Mouse (Mus musculus): ENCODE results near the gene Rnf138rt1. TPM values are rescaled to one million over a fixed set of nuclear protein-coding genes. Genes with fewer than 3 reads are reported as not detected.

Rnf138rt1 gene
- polyA plus RNA-seq, 1 experiment from 2014 or later, result 0.13 TPM

DNA sequence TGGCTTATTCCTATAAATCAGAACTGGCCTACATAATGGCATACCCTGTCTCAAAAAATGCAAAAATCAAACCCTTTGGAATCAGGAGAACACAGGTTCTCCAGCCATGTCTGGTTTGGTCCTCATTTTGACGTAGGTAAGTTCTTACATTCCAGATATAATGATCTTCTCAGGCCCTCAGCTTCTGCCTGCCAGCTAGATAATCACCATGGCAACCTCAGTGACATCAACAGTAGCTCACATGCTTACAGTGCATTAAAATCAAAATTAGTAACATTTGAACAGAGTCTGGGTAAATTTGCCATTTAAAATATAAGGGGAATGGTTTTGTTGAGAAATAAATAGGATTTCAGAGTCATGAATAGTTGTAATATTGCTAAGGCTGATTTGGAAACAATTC, 22.2 kb downstream of the Rnf138rt1 start:
- Histone ChIP-seq H3K9me3 (ENCODE audit: control insufficient read depth) (no peaks in the 10 kb centered on the region), H3K36me3 (ENCODE audit: control insufficient read depth, insufficient read depth) (no peaks in the 10 kb centered on the region), H3K27ac (ENCODE audit: low read depth, low read length) (no peak overlapping the region), H3K9ac (ENCODE audit: low read depth, low read length) (no peak overlapping the region), H3K4me2 (replicated peaks; ENCODE audit: low read depth) (no peak overlapping the region), H3K4me3 (ENCODE audit: low read depth, low read length) (no peak overlapping the region), H3K27me3 (replicated peaks; ENCODE audit: control insufficient read depth, insufficient read depth, low read length) (no peaks in the 10 kb centered on the region), H3K4me1 (replicated peaks; ENCODE audit: control insufficient read depth, insufficient read depth, low read length) (no peaks in the 10 kb centered on the region)
- no peak for ATAC-seq
- 46% methylated on average over 1 of the region's 1 CpGs for WGBS
- TF ChIP-seq CTCF (IDR thresholded peaks at IDR 0.05; ENCODE audit: low read depth), result no peak

DNA sequence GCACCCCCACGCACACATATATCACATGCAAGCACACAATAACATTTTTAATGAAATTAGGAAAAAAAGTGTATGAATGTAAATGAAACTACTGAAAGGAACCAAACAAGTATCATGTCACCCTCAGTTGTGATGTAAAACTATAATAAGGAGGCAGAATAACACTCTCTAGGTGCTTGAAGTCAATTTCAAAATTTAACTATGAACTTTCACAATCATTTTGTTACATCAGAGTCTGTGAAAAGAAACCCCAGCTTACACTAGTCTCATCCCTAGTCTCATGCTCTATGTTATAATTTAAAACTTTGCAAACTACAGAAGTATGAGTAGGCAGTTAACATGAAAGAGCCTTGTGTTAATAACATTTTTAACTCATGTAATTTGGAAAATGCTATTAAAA, 27.0 kb downstream of the Rnf138rt1 start:
- H3K9ac ChIP-seq (ENCODE audit: low read depth, low read length), result no peak overlapping the region
- H3K36me3 ChIP-seq (ENCODE audit: control insufficient read depth, insufficient read depth), result no peaks in the 10 kb centered on the region
- H3K9me3 ChIP-seq (ENCODE audit: control insufficient read depth), result no peaks in the 10 kb centered on the region
- WGBS, result 88% methylated on average over 1 of the region's 1 CpGs
- ATAC-seq, result no peak
- no peak for TF ChIP-seq CTCF (IDR thresholded peaks at IDR 0.05; ENCODE audit: low read depth)
- no peak overlapping the region for H3K4me3 ChIP-seq (ENCODE audit: low read depth, low read length)
- H3K4me1 ChIP-seq (replicated peaks; ENCODE audit: control insufficient read depth, insufficient read depth, low read length), result no peaks in the 10 kb centered on the region
- H3K4me2 ChIP-seq (replicated peaks; ENCODE audit: low read depth), result no peak overlapping the region
- H3K27ac ChIP-seq (ENCODE audit: low read depth, low read length), result no peak overlapping the region
- H3K27me3 ChIP-seq (replicated peaks; ENCODE audit: control insufficient read depth, insufficient read depth, low read length), result no peaks in the 10 kb centered on the region

GRCm38 (mm10) chrX:163723630-163724029, 37.5 kb downstream of the Rnf138rt1 start:
- no peaks in the 10 kb centered on the region for H3K9me3 ChIP-seq (ENCODE audit: control insufficient read depth)
- ATAC-seq, result no peak
- H3K27me3 ChIP-seq (replicated peaks; ENCODE audit: control insufficient read depth, insufficient read depth, low read length), result 0 out of 2 replicates have a peak, but pooled peaks cover 3% of the 10 kb centered on the region
- no peak overlapping the region for H3K9ac ChIP-seq (ENCODE audit: low read depth, low read length)
- H3K27ac ChIP-seq (ENCODE audit: low read depth, low read length), result no peak overlapping the region
- no peak overlapping the region for H3K4me2 ChIP-seq (replicated peaks; ENCODE audit: low read depth)
- no peaks in the 10 kb centered on the region for H3K36me3 ChIP-seq (ENCODE audit: control insufficient read depth, insufficient read depth)
- no peak overlapping the region for H3K4me3 ChIP-seq (ENCODE audit: low read depth, low read length)
- no peaks in the 10 kb centered on the region for H3K4me1 ChIP-seq (replicated peaks; ENCODE audit: control insufficient read depth, insufficient read depth, low read length)
- TF ChIP-seq CTCF (IDR thresholded peaks at IDR 0.05; ENCODE audit: low read depth), result no peak

GRCm38 (mm10) chrX:163722785-163723577, 38.1 kb downstream of the Rnf138rt1 start:
- no peak for ATAC-seq
- Histone ChIP-seq H3K4me1 (replicated peaks; ENCODE audit: control insufficient read depth, insufficient read depth, low read length) (no peaks in the 10 kb centered on the region), H3K9ac (ENCODE audit: low read depth, low read length) (no peak overlapping the region), H3K9me3 (ENCODE audit: control insufficient read depth) (no peaks in the 10 kb centered on the region), H3K4me3 (ENCODE audit: low read depth, low read length) (no peak overlapping the region), H3K27ac (ENCODE audit: low read depth, low read length) (no peak overlapping the region), H3K4me2 (replicated peaks; ENCODE audit: low read depth) (no peak overlapping the region), H3K36me3 (ENCODE audit: control insufficient read depth, insufficient read depth) (no peaks in the 10 kb centered on the region), H3K27me3 (replicated peaks; ENCODE audit: control insufficient read depth, insufficient read depth, low read length) (0 out of 2 replicates have a peak, but pooled peaks cover 3% of the 10 kb centered on the region)
- no peak for TF ChIP-seq CTCF (IDR thresholded peaks at IDR 0.05; ENCODE audit: low read depth)
- WGBS, result 45% methylated on average over 12 of the region's 12 CpGs

DNA sequence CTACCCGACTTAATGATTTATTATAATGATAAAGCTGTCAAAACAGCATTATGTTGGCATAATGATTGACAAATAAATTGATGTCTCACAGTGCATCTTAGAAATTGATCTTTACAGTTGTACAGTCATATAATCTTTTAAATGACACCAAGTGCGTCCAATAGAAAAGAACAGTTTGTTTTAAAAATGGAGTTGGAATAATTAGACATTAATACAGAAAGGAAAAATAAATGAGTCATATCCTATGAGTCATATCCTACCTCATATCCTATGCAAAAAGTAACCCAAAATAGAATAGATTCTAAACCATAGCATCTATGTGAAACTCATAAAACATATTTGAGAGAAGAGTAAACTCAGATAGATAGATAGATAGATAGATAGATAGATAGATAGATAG, 40.5 kb downstream of the Rnf138rt1 start:
- H3K4me1 ChIP-seq (replicated peaks; ENCODE audit: control insufficient read depth, insufficient read depth, low read length), result no peaks in the 10 kb centered on the region
- 49% methylated on average over 2 of the region's 2 CpGs for WGBS
- no peak overlapping the region for H3K4me3 ChIP-seq (ENCODE audit: low read depth, low read length)
- no peaks in the 10 kb centered on the region for H3K9me3 ChIP-seq (ENCODE audit: control insufficient read depth)
- TF ChIP-seq CTCF (IDR thresholded peaks at IDR 0.05; ENCODE audit: low read depth), result no peak
- H3K9ac ChIP-seq (ENCODE audit: low read depth, low read length), result no peak overlapping the region
- no peak for ATAC-seq
- no peaks in the 10 kb centered on the region for H3K36me3 ChIP-seq (ENCODE audit: control insufficient read depth, insufficient read depth)
- no peak overlapping the region for H3K4me2 ChIP-seq (replicated peaks; ENCODE audit: low read depth)
- H3K27me3 ChIP-seq (replicated peaks; ENCODE audit: control insufficient read depth, insufficient read depth, low read length), result no peaks in the 10 kb centered on the region
- no peak overlapping the region for H3K27ac ChIP-seq (ENCODE audit: low read depth, low read length)

Other genes with a start within 250 kb of the Rnf138rt1 start
- 0.74 and 0.80 TPM in 2 replicates for gene Grpr, start 211.7 kb downstream of the Rnf138rt1 start, polyA plus RNA-seq (2015; fragmentation: Nextera tagmentation; extraction: Ambion mirVana)
- gene Ap1s2, start 147.7 kb upstream of the Rnf138rt1 start, polyA plus RNA-seq (2015; fragmentation: Nextera tagmentation; extraction: Ambion mirVana), result 10.0 and 10.4 TPM in 2 replicates
- gene Zrsr2, start 197.3 kb upstream of the Rnf138rt1 start, polyA plus RNA-seq (2015; fragmentation: Nextera tagmentation; extraction: Ambion mirVana), result 41.9 and 53.5 TPM in 2 replicates

Data from intestine, postnatal 0 days (tissue).